Mouse (Mus musculus): ENCODE results near the gene Ddx28.
"Not testable (repeated sequence)": the region's sequence is repeated elsewhere in the genome, so short reads cannot be mapped to it uniquely, and the experiment has no call there.

Ddx28 gene

GRCm38 (mm10) chr8:106012203-106012602, 521 bp upstream of the Ddx28 start:
- in situ Hi-C loops (cut with MseI, MboI) = not testable (repeated sequence)

- in situ Hi-C loops (cut with MseI, MboI) = no loop called here
Observed at GRCm38 (mm10) chr8:106010748-106011642, 687 bp downstream of the Ddx28 start.

DNA sequence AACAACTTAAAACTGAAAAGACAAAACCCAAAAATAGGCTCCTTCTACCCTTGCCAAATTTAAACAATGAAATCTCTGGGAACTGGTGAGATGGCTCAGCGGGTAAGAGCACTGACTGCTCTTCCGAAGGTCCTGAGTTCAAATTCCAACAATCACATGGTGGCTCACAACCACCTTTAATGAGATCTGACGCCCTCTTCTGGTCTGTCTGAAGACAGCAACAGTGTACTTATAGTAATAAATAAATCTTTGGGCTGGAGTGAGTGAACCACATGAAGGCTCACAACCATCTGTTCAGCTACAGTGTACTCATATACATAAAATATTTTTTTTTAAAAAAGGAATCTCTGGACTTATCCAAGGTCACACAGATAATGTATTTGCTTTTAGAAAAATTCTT, 3.8 kb downstream of the Ddx28 start:
- in situ Hi-C loops (cut with MseI, MboI) = not testable (repeated sequence)

GRCm38 (mm10) chr8:106007135-106007534, 4.5 kb downstream of the Ddx28 start:
- in situ Hi-C loops (cut with MseI, MboI) = no loop called here

- in situ Hi-C loops (cut with MseI, MboI) = no loop called here
Observed at GRCm38 (mm10) chr8:106006413-106006812, 5.3 kb downstream of the Ddx28 start.

GRCm38 (mm10) chr8:106005875-106006274, 5.8 kb downstream of the Ddx28 start, which contains the start of gene Dpep2nb:
Gene Dpep2nb (minus strand): TSS chr8:106005975.
- in situ Hi-C loops (cut with MseI, MboI) = no loop called here

DNA sequence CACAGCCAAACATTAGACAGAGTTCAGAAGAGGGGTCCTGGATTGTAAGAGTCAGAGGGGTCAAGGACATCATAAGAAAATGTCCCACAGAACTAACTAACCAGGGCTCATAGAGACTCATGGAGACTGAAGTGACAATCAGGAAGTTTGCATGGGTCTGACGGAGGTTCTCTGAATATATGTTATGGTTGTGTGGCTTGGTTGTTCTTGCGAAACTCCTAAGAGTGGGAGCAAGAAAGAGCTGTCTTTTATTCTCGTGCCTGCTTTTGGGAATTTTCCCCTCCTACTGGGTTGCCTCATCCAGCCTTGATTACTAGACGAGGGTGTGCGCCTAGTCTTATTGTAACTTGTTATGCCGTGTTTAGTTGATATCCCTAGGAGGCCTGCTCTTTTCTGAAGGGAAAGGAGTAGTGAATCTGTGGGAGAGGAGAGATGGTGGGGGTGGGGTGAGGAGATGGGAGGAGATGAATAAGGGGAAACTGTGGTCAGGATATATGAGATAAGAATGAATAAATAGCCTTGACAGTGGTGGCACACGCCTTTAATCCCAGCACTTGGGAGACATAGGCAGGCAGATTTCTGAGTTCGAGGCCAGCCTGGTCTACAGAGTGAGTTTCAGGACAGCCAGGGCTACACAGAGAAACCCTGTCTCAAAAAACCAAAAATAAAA, 7.0 kb downstream of the Ddx28 start:
- in situ Hi-C loops (cut with MseI, MboI) = no loop called here

GRCm38 (mm10) chr8:106001908-106002307, 9.8 kb downstream of the Ddx28 start:
- in situ Hi-C loops (cut with MseI, MboI) = no loop called here

DNA sequence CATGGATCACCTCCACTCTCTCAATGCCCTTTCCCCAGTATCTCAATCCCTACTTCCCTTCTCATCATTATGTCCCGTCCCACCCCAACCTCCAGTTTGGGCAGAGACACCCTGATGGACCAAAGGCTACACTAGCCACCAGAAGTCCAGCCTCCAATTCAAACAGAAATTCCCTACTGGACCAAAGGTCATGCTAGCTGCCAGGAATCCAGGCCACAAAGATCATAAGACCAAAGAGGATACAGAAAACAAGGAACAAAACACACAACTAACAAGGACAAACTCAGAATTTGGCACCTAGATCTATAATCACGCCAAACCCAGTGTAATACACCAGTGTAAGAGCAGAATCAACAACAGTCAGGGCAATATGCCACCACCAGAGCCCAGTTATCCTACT, 12.7 kb downstream of the Ddx28 start:
- in situ Hi-C loops (cut with MseI, MboI) = no loop called here

DNA sequence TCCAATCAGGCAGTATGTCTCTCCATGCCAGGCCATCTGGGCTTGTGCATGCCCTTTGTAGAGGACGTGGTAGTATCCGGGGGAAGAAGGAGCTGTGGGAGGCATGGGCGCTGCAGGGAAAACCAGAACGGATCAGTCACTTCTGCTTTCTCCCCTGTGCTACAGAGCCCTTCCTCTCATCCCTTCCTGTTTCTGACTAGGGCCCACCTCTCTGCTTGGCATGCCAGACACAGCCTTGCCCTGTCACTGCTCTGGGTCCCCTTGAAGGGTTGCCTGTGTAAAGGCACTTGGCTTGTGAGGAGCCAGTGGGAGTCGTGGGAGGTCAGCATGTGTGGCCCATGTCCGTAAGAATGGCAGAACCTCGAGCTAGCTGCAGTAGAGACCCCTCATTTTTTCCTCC, 15.3 kb downstream of the Ddx28 start:
- in situ Hi-C loops (cut with MseI, MboI) = no loop called here

GRCm38 (mm10) chr8:105993226-105993625, 18.5 kb downstream of the Ddx28 start:
- in situ Hi-C loops (cut with MseI, MboI) = no loop called here

- in situ Hi-C loops (cut with MseI, MboI) = no loop called here
Observed at GRCm38 (mm10) chr8:105992499-105992898, 19.2 kb downstream of the Ddx28 start.

GRCm38 (mm10) chr8:105991546-105991945, 20.1 kb downstream of the Ddx28 start:
- in situ Hi-C loops (cut with MseI, MboI) = no loop called here

DNA sequence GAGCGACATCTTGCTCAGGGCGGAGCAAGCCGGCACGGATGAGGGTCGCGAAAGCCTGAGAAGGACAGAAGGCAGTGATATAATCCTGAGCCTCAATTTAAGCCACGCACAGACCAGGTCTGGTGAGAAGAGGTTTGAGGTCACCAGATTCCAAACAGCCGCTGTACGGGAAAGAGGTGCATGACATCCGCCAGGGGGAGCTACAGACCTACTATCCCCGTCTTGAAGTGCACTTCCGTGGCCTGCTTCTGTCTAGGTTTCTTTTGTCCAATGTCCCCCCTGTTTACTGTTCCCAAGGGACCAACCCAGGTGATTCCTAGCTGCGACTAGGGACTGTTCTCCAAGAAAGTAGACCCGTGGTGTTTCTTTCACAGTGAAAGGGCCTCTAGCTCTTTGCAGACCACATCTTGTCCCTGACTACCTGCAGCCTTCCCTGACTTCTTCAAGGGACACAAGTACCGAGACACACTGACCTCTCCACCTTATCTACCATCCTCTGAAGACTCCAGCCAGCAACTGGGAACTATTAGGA, 20.8 kb downstream of the Ddx28 start, which contains the start of gene Dus2:
Dus2 (plus strand) TSS at position 482 of the 532 bp plus-strand sequence.
- in situ Hi-C loops (cut with MseI, MboI) = no loop called here

DNA sequence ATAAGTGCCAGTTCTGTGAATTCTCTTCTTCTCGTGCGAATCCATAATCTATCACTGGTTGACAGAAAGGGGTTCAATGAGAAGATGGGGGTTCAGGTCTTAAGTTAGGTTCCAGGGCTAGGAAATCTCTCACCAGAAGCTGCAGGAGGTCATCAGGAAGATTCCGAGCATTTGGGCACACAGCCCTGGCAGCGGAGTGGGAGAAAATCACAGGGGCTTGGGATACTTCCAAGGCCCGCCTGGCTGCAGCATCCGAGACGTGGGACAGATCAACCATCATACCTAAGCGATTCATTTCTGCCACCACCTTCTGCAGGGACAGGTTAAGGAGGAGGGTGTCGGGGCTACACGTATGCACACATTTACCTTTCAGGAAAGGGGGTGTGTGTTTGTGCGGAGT, 23.1 kb downstream of the Ddx28 start:
- in situ Hi-C loops (cut with MseI, MboI) = no loop called here

DNA sequence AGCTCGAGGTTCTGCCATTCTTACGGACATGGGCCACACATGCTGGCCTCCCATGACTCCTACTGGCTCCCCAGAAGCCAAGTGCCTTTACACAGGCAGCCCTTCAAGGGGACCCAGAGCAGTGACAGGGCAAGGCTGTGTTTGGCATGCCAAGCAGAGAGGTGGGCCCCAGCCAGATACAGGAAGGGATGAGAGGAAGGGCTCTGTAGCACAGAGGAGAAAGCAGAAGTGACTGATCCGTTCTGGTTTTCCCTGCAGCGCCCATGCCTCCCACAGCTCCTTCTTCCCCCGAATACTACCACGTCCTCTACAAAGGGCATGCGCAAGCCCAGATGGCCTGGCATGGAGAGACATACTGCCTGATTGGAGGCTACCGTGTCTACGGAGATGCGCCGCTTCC, 28.3 kb downstream of the Ddx28 start:
- in situ Hi-C loops (cut with MseI, MboI) = not testable (repeated sequence)

GRCm38 (mm10) chr8:105981146-105981545, 30.5 kb downstream of the Ddx28 start:
- in situ Hi-C loops (cut with MseI, MboI) = no loop called here

DNA sequence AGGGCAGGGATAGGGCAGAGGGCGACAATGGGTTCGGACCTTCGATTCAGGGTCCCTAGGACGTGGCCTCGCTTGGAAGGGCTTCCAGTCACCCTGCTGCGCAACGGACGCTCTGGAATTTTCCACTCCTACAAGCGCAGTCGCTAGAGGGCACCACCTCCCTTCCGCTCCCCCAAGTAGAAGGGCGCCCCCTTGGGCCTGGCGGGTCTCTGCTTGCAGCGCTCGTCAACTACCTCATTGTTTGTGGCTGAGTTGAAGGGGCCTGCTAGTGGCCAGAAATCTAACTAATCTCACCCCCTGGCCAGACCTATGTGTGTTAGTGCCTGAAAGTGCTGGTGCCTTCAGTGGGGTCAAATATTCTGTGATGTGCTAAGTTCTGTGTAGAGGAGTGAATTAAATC, 32.4 kb downstream of the Ddx28 start, which contains the start of gene Dpep3:
Dpep3 (minus strand) TSS at position 105 of the 400 bp plus-strand sequence.
- in situ Hi-C loops (cut with MseI, MboI) = no loop called here

DNA sequence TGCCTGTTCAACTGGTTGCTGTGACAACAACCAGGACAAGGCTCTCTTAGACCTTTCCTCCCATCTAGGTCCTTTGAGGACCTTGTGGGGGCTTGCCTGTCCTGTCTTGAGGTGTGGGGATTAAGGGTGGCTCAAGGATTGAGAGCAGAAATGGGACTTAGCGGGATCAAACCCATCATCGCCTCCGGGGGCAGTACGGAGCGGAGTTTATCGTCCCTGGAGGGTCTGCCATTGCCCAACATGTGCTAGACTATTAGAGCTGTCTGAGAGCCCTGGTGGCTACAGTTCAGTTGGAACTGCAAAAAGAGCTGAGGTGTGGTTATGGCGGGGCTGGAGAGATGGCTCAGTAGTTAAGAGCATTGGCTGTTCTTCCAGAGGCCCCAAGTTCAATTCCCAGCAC, 36.3 kb downstream of the Ddx28 start:
- in situ Hi-C loops (cut with MseI, MboI) = no loop called here

DNA sequence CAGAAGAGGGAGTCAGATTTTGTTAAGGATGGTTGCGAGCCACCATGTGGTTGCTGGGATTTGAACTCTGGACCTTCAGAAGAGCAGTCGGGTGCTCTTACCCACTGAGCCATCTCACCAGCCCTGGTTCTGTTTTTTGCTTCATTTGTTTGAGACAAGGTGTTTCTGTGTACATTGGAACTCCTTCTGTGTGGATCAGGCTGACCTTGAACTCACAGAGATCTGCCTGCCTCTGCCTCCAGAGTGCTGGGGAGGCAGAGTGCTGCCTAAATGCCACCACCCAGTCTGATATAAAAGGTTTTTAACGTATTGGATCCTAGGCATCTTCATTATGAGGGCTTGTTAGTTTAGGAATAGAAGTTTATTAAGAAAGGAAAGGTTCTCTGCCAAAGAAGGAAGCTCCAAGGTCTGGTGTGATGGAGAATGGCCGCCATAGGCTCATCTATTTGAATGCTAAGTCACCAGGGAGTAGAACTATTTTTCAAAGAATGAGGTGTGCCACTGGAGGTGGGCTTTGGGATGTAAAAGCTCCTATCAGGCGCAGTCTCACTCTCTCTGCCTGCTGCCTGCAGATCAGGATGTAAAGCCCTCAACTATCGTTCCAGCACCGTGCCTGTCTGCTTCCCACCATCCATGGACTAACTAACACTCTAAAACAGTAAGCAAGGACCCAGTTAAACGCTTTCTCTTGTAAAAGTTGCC, 40.5 kb downstream of the Ddx28 start:
- in situ Hi-C loops (cut with MseI, MboI) = no loop called here

- in situ Hi-C loops (cut with MseI, MboI) = no loop called here
Observed at GRCm38 (mm10) chr8:105969367-105969766, 42.3 kb downstream of the Ddx28 start.

All from mouse trophoblast stem cell (cell line).